Mouse (Mus musculus): ENCODE results near the gene Abca9. TPM values are rescaled to one million over a fixed set of nuclear protein-coding genes. Genes with fewer than 3 reads are reported as not detected.

Abca9 gene
- 10 to 100 TPM in 1 of 2 experiments, 1 to 10 TPM in 1; 9.2 to 10.2 TPM for total RNA-seq (2021)
- long read RNA-seq, experiment 1, result 0 reads
- long read RNA-seq, experiment 2, full-length matches to known transcripts, result 1 of 3 reads
- long read RNA-seq, experiment 2, partial matches to known transcripts, result 1 of 3 reads
- long read RNA-seq, experiment 2, other reads (novel, unspliced or antisense), result 1 of 3 reads

DNA sequence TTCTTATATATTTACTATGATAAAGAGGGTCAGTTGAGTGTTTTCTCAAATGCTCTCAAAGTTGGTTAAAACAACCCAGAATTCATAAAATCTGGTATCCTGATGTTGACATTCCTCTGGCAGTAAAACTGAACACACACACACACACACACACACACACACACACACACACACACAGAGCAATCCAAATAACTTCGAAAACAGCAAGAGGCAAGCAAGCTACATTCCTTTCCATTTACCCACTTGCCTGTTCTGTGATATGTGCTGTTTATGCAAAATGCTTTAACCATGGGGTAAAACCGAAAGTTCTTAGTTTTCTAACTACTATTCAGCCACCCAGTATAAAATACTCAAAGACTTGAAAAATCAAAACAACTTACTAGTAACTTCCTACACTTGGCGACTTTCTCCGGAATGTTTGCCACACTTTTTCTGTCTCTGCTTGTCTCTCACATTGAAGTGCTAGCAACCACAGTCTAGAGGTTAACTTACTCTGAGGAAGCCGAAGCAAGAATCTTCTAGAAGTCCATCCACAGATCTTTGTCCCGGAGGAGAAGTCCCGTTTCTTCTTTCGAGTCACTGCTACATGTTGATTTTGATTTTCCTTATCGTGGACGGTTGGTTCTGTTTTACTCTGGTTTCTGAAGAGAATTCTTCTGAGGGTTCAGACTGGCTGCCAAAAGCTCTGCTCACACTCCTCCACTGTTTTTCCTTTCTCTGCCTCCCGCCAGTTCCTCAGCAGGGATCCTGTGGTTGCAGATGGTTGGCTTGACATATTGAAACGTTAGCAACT lies at the start of gene Abca9:
TSS of gene Abca9 (minus strand) at position 738 of the 793 bp plus-strand sequence.
- DNase-seq, result peak; percentile 31

GRCm38 (mm10) chr11:110217118-110217517 lies 49.1 kb upstream of the Abca9 start:
- DNase-seq, result no peak

DNA sequence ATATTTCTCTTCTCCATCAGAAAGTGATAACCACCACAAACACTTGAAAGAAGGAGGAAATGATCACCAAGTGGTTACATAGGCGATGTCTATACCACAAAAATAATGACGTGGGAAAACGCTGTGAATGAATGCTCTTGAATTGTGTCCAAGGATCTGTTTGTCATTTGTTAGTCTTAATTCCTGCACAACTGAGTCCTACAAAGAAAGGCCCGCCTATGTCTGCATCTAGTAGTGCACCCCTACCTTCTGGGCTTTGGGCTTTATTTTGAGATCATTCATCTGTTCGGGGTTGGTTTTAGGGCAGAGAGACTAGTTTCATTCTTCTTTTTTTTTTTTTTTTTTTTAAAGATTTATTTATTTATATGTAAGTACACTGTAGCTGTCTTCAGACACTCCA lies 35.9 kb upstream of the Abca9 start:
- DNase-seq, result no peak

GRCm38 (mm10) chr11:110198882-110199281 lies 30.9 kb upstream of the Abca9 start:
- DNase-seq, result no peak

DNA sequence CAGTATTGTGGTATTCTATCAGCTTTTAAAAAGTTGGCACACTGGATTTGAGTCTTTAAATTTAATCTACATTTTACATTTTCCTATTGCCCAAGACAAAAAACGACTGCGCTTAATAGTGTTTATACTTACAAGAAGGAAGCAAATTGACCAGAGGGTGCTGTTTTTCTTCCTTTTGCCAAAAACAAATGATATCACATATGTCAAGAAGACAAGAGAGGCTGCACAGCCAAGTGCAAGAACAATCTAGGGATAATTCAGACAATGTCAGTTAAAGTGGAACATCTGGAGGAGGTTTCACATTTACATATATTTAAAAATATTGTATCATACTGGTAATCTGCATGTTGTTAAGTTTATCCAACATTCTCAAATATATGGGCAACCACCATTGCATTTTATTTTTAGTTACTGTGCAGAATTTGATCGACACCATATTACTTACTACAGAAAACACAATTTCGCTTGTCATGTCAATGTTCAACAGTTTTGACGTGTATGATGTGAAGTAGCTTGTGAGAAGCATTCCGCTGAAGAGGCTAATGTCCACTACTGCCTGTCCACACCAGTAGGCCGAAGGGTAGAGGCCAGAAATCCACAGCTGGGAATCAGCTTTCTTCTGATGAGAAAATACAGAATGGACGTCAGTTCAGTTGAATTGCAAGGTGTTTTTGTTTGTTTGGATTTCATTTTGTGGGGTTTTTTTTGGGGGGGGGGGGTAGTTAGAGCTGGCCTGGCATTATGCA lies 28.7 kb upstream of the Abca9 start:
- no peak for DNase-seq

DNA sequence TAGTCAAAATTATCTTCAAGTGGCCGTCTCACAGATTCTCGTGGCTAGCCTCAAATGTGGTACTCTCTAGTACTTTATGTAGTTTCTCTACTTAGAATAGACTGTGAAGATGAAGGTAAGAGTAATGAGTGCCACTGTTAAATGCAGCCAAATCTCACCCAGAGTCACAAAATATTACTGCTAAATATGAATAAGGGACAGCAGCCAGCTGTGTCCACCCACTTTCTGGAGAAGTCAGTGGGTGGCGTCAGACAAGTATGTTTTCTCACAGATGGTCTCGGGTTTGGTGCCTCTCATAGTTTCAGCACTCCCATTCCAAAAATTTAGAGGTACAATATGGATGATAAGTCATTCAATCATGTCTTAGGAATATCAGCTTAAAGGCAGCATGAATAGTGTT lies 27.3 kb upstream of the Abca9 start:
- DNase-seq, result no peak

DNA sequence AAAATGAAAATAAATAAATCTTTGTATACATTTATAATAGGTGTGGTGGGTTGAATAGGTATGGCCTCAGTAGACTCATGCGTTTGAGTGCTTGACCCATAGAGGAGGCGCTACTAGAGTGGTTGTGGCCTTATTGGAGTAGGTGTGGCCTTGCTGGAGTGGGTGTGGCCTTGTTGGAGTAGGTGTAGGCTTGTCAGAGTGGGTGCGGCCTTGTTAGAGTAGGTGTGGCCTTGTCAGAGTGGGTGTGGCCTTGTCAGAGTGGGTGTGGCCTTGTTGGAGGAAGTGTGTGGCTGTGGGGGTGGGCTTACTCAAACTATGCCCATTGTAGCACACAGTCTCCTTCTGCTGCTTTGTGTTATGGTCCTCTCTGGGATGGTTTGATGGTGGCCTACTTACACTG lies 3.2 kb upstream of the Abca9 start:
- DNase-seq, result no peak

DNA sequence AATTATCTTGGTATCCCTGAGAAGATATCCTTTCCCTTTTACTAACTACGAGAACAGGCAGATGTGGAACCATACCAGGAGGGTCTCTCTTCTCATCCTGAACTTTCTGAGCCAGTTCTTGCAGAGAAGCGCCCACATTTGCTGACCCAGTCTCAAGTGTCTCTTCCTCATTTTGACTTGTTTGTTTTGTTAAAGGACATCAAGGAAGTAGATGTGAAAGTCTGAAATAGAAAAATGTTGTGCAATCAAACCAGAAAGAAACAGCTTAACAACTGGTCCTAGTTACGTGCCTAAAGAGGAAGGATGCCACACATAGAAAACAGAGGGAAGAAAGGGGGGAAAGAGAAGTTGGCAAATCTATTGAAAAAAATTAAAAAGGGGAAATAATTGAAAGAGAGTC lies 2.2 kb downstream of the Abca9 start:
- DNase-seq, result no peak

- DNase-seq, result no peak
Measured at GRCm38 (mm10) chr11:110165409-110165808, 2.6 kb downstream of the Abca9 start.

- DNase-seq, result no peak
Measured at GRCm38 (mm10) chr11:110157059-110157458, 10.9 kb downstream of the Abca9 start.

- no peak for DNase-seq
Measured at GRCm38 (mm10) chr11:110155985-110156384, 12.0 kb downstream of the Abca9 start.

GRCm38 (mm10) chr11:110147640-110148039 lies 20.4 kb downstream of the Abca9 start:
- DNase-seq, result no peak

DNA sequence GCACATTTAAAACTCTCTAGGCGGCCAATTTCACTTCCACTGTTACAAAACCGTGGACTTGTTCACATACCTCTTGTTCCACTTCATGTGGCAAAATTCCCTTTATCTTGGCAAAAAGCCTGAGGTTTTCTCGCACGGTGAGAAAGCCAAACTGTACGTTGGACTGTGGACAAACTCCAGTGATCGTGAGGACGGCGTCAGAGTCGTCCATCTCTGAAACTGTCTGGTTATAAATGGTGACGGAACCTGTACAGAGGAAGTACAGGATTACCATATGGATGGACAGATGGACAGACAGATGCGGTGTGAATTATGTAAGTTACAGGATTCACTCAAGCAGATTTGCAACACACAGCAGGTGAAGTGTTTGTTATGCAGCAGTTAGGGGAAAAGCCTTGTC lies 22.6 kb downstream of the Abca9 start:
- no peak for DNase-seq

- no peak for DNase-seq
Measured at GRCm38 (mm10) chr11:110130760-110131159, 37.2 kb downstream of the Abca9 start.

DNA sequence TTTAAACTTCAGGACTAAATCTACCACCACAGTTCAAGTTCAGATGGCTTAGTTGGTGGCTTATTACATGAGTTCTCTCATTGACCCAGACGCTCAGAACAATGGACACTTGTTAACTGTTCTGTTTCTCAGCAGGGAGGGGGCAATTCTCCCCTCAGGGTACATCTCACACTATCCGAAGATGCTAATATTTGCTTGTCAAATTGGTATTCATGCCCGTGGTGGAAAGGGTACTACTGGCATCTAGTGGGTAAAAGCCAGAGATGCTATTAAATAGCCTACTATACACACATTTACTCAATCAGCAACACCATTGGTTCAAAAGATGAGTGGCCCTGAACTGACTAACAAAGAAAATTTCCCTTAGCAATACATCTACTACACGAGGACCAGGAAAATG lies 56.9 kb downstream of the Abca9 start:
- no peak for DNase-seq

- no peak for DNase-seq
Measured at GRCm38 (mm10) chr11:110101437-110101836, 66.6 kb downstream of the Abca9 start.

DNA sequence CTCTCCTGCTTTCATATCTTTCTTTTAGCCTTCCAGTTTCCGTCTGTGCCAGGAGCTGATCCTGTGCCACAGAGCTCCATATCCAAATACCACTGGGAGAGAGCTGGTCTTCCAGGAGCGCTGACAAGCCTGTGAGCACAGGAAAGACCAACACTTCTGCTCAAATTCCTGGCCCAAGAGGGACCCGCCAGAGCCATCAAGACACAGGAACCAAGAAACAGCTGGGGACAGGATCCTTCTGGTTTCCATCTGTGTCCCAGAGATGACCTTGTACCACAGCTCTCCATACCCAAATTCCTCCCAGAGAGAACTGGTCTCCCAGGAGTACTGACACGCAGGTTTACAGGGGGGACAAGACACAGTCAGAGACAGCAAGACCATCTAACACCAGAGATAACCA lies 69.1 kb downstream of the Abca9 start:
- DNase-seq, result peak; percentile 8

- DNase-seq, result no peak
Measured at GRCm38 (mm10) chr11:110097465-110097864, 70.5 kb downstream of the Abca9 start.

DNA sequence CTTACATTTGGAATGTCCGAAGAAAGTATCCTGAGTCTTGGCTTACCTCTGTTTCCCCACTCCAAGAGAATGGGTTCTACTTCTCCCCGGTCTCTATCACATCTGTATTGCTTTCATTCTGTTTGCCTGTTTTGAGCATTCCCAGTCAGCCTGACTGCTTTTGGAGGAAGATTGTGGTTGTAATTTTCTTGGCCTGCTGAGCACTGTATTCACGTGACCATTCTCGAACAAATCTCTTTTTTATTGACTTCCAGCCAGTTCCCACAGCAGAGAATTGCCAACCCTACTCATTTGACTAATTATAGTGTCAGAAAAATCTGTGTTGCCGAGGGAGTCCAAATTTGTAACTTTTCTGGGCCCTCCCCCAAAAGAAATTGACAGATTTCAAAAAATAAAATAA lies 72.1 kb downstream of the Abca9 start, which contains the start of gene Abca8a:
TSS of gene Abca8a (minus strand) at position 121 of the 400 bp plus-strand sequence.
- peak; percentile 16 for DNase-seq

GRCm38 (mm10) chr11:110094846-110095380 lies 73.1 kb downstream of the Abca9 start:
- DNase-seq, result no peak

DNA sequence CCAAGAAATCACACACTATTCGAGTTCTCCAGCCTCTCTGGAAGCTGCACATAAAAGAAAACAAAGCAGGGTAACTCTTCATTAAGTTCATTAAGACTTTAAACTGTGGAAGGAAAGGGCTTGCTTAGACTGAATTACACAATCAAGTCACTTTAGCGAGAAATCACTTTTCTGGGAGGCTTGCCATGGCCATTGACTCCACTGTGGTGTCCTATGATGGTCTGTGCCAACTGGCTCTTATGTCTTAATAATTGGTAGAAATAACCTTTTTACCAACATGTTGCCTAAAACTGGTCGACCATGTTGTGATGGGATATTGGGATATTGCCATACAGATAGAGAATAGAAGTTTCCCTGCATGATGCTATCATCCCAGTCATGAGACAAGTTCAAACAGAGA lies 73.8 kb downstream of the Abca9 start:
- DNase-seq, result peak; percentile 11

GRCm38 (mm10) chr11:110091328-110091727 lies 76.7 kb downstream of the Abca9 start:
- no peak for DNase-seq

DNA sequence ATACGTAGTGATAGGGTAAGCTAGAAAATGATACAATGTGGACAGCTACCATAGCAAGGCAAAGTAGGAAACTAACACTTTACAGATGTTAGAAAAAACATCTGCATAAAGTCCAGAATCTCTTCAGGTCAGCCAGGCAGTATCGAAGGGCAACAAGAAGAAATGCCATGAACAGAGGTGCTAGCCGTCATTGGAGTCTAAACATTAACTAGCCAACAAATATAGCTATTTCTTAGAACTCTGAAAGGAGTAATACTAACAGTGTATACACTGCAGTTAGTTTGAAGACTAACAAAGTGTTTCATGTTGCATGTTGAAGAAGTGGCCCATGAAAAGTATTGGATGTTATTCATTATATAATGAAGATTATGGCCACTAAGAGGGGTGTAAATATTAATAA lies 95.8 kb downstream of the Abca9 start:
- no peak for DNase-seq

All from gastrocnemius, postnatal 25 days (tissue).